Mouse (Mus musculus) right cerebral cortex, adult 18-20 months (tissue): ENCODE results near the gene Ptprg.

Experiments used
- DNase-seq: peaks from one replicate; pipeline ENCODE4 v3.0.0; 2022; ENCODE audit warnings: mixed read lengths

Ptprg gene

GRCm38 (mm10) chr14:11620314-11620713 is 67.0 kb downstream of the Ptprg start:
- no peak for DNase-seq

- DNase-seq = no peak
Observed at GRCm38 (mm10) chr14:11620962-11621568, 67.7 kb downstream of the Ptprg start.

GRCm38 (mm10) chr14:11623576-11623975 is 70.2 kb downstream of the Ptprg start:
- DNase-seq = no peak

GRCm38 (mm10) chr14:11630736-11631135 is 77.4 kb downstream of the Ptprg start:
- DNase-seq = no peak

GRCm38 (mm10) chr14:11631505-11631904 is 78.2 kb downstream of the Ptprg start:
- no peak for DNase-seq

- DNase-seq = no peak
Observed at GRCm38 (mm10) chr14:11637673-11638072, 84.3 kb downstream of the Ptprg start.

GRCm38 (mm10) chr14:11639366-11639765 is 86.0 kb downstream of the Ptprg start:
- no peak for DNase-seq

- DNase-seq = no peak
Observed at GRCm38 (mm10) chr14:11640372-11640771, 87.0 kb downstream of the Ptprg start.

GRCm38 (mm10) chr14:11640996-11641395 is 87.7 kb downstream of the Ptprg start:
- peak; percentile 59 for DNase-seq

GRCm38 (mm10) chr14:11642977-11643376 is 89.6 kb downstream of the Ptprg start:
- no peak for DNase-seq

GRCm38 (mm10) chr14:11657374-11657773 is 104.0 kb downstream of the Ptprg start:
- DNase-seq = no peak

GRCm38 (mm10) chr14:11663661-11664215 is 110.4 kb downstream of the Ptprg start:
- DNase-seq = no peak

GRCm38 (mm10) chr14:11664302-11664701 is 111.0 kb downstream of the Ptprg start:
- DNase-seq = no peak

- DNase-seq = no peak
Observed at GRCm38 (mm10) chr14:11665046-11665445, 111.7 kb downstream of the Ptprg start.

GRCm38 (mm10) chr14:11667762-11668161 is 114.4 kb downstream of the Ptprg start:
- DNase-seq = no peak

GRCm38 (mm10) chr14:11670847-11671246 is 117.5 kb downstream of the Ptprg start:
- no peak for DNase-seq

GRCm38 (mm10) chr14:11672981-11673547 is 119.7 kb downstream of the Ptprg start:
- DNase-seq = no peak

GRCm38 (mm10) chr14:11678201-11678600 is 124.9 kb downstream of the Ptprg start:
- DNase-seq = no peak

- no peak for DNase-seq
Observed at GRCm38 (mm10) chr14:11679741-11680140, 126.4 kb downstream of the Ptprg start.

- no peak for DNase-seq
Observed at GRCm38 (mm10) chr14:11680621-11681020, 127.3 kb downstream of the Ptprg start.

GRCm38 (mm10) chr14:11682441-11682840 is 129.1 kb downstream of the Ptprg start:
- no peak for DNase-seq

- DNase-seq = no peak
Observed at GRCm38 (mm10) chr14:11683386-11684081, 130.2 kb downstream of the Ptprg start.

- no peak for DNase-seq
Observed at GRCm38 (mm10) chr14:11684104-11684503, 130.8 kb downstream of the Ptprg start.

GRCm38 (mm10) chr14:11687541-11687940 is 134.2 kb downstream of the Ptprg start:
- DNase-seq = no peak
